Mouse (Mus musculus) intestine, postnatal 0 days (tissue): ENCODE measurements around the gene Arhgef33. TPM values are rescaled to one million over a fixed set of nuclear protein-coding genes. Genes with fewer than 3 reads are reported as not detected.

ENCODE experiments used
- ATAC-seq: fragments of 200-750 bp; cut with Nextera tagmentation; 2 replicates; pipeline ENCODE4 v1.8.0; 2017; ENCODE audit warnings: mild to moderate bottlenecking, moderate TSS enrichment, moderate library complexity
- H3K27ac ChIP-seq: fragments of 300-500 bp; sonication (generic); 2 replicates; pipeline ENCODE4 v1.5.1; 2014; ENCODE audit warnings: mild to moderate bottlenecking, low read depth, low read length, moderate library complexity
- H3K27me3 ChIP-seq: fragments of 300-500 bp; sonication (generic); replicated peaks from 2 replicates; pipeline ENCODE4 v1.6.1; 2014; ENCODE audit warnings: low read length, mixed read lengths; ENCODE audit not compliant: control insufficient read depth, insufficient read depth
- H3K36me3 ChIP-seq: fragments of 300-500 bp; sonication (generic); 2 replicates; pipeline ENCODE4 v1.6.1; 2014; ENCODE audit warnings: mild to moderate bottlenecking, moderate library complexity; ENCODE audit not compliant: control insufficient read depth, insufficient read depth
- H3K4me1 ChIP-seq: fragments of 300-500 bp; sonication (generic); replicated peaks from 2 replicates; pipeline ENCODE4 v1.6.1; 2014; ENCODE audit warnings: antibody characterized with exemption, low read length, mixed read lengths; ENCODE audit not compliant: control insufficient read depth, insufficient read depth
- H3K4me2 ChIP-seq: fragments of 300-500 bp; sonication (generic); replicated peaks from 2 replicates; pipeline ENCODE4 v1.6.1; 2014; ENCODE audit warnings: low read depth, mild to moderate bottlenecking, moderate library complexity
- H3K4me3 ChIP-seq: fragments of 300-500 bp; sonication (generic); 2 replicates; pipeline ENCODE4 v1.5.1; 2014; ENCODE audit warnings: low read depth, low read length
- H3K9ac ChIP-seq: fragments of 300-500 bp; sonication (generic); 2 replicates; pipeline ENCODE4 v1.6.1; 2014; ENCODE audit warnings: mild to moderate bottlenecking, low read depth, low read length
- H3K9me3 ChIP-seq: fragments of 300-500 bp; sonication (generic); 2 replicates; pipeline ENCODE4 v1.6.1; 2016; ENCODE audit warnings: mixed run types; ENCODE audit not compliant: control insufficient read depth
- CTCF ChIP-seq: sonication (generic); IDR thresholded peaks from 2 replicates; pipeline ENCODE4 v1.5.1; 2016; ENCODE audit warnings: low read depth, mild to moderate bottlenecking, control low read depth, antibody characterized with exemption, moderate library complexity
- WGBS: fragments of 180-500 bp; shearing (Covaris S2); extraction: QIAGEN DNeasy Blood & Tissue Kit; methylation state at CpG from one replicate; pipeline ENCODE4 v1.1.7; 2014; 5-methylcytosine and 5-hydroxymethylcytosine counted together
- polyA plus RNA-seq: library from polyadenylated mRNA; unstranded; fragments of >200 nt; fragmentation: Nextera tagmentation; extraction: Ambion mirVana; gene quantifications from 2 replicates; pipeline ENCODE4 v1.2.1, GENCODE M21; 2015

Arhgef33 gene
- polyA plus RNA-seq, 1 experiment from 2014 or later: 1.5 TPM

DNA sequence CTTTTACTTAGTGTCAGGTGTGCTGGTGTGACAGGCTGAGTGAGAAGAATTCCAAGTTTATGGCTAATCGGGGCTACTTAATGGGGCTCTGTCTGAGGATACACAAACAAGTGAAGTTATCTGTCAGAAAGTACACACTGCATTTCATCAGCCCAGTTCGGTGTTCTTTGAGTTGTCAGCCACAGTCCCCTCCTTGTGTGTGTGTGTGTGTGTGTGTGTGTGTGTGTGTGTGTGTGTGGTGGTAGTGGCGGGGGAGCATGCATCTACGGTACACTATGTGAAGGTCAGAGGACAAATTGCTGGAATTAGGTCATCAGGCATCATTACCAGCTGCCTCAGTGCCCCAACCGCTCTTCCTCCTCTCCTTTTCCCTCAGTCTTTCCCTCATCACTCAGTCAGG, 18.2 kb downstream of the Arhgef33 start:
- Histone ChIP-seq H3K4me2 (no peak overlapping the region), H3K9me3 (no peaks in the 10 kb centered on the region), H3K9ac (no peak overlapping the region), H3K4me3 (no peak overlapping the region), H3K4me1 (no peaks in the 10 kb centered on the region), H3K36me3 (no peaks in the 10 kb centered on the region), H3K27ac (no peak overlapping the region), H3K27me3 (no peaks in the 10 kb centered on the region)
- no peak for ATAC-seq
- no peak for TF ChIP-seq CTCF
- 52% methylated on average over 5 of the region's 5 CpGs for WGBS

DNA sequence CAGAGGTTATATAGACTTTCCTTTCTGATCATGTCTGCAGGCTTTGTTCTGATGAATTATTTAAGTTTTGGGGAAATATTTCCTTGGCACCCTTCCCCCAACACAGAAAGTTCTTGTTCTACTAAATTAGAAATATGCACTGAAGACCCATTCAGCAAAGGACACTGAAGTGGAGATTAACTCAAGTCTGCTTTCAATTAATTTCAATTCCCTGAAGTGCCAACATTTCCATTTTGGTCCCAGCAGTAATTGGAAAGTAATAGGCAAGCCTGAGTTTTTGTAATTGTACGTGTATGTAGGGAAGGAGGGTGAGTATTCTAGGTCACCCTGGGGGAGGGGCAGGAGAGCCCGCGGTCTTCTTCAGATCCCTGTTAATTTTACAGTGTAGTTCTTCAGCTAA, 19.2 kb downstream of the Arhgef33 start:
- Histone ChIP-seq H3K9me3 (no peaks in the 10 kb centered on the region), H3K27ac (no peak overlapping the region), H3K4me3 (no peak overlapping the region), H3K9ac (no peak overlapping the region), H3K36me3 (no peaks in the 10 kb centered on the region), H3K4me1 (no peaks in the 10 kb centered on the region), H3K4me2 (no peak overlapping the region), H3K27me3 (no peaks in the 10 kb centered on the region)
- no peak for ATAC-seq
- 89% methylated on average over 3 of the region's 3 CpGs for WGBS
- TF ChIP-seq CTCF: no peak

DNA sequence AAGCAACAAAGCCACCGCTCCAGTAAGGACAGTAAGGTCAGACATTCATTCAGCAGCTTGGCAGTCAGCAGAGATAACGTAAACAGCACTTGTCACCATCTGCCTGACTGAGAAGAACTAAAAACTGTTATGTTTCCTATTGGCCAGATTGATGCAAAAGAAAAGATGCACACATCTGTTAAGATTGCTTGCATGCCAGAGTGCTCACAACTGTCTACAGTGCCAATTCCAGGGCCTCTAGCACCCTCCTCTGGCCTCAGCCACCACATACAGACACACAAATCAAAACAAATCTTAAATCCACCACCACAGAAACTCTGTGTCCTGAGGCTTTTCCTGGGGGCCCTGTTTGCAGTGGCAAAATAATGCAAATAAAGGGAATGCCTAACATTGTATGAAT, 25.2 kb downstream of the Arhgef33 start:
- Histone ChIP-seq H3K9ac (no peak overlapping the region), H3K27me3 (no peaks in the 10 kb centered on the region), H3K9me3 (no peaks in the 10 kb centered on the region), H3K4me1 (no peaks in the 10 kb centered on the region), H3K4me3 (no peak overlapping the region), H3K27ac (no peak overlapping the region), H3K4me2 (no peak overlapping the region), H3K36me3 (no peaks in the 10 kb centered on the region)
- ATAC-seq: no peak
- TF ChIP-seq CTCF: peak; percentile 66
- 74% methylated on average over 2 of the region's 2 CpGs for WGBS

DNA sequence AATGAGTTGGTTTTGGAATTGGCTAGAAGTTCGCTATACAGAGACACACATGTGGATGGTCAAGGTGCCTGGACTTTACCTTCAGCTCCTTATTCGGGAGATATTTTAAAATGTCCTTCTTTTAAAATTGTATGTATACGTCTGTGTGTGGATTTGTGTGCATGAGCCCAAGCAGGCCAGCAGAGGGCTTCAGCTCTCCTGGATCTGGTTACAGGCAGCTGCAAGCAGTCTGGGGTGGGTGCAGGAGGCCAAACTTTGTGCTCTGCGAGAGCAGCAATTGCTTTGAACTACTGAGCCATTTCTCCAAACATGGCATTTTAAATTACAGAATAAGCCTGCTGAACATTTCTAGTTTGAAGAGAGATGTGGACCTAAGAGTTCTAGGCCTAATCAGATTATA, 38.1 kb downstream of the Arhgef33 start:
- no peak for ATAC-seq
- WGBS: 77% methylated on average over 4 of the region's 4 CpGs

DNA sequence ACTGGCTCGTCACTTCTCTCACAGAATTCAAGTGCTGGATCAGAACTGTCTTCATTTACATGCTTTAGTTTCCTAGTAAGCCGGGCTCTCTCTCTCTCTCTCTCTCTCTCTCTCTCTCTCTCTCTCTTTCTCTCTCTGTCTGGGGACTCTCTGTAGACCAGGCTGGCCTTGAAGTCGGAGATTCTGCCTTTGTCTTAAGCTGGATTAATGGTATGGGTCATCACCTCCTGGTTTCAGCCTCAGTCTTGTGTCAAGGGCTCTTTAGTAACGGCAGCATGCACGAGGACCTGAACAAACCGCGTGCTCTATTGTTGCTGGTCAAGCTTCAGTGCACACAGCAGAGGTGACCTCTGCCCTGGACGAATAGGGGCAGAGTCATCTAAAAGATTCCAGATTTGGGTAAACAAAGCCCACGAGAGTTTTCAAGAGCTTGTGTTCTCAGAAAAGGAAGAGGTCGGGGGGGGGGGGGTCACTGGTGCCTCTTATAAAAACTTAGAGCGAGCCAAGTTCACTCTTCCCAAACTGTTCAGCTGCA, 39.5 kb downstream of the Arhgef33 start:
- ATAC-seq: no peak
- Histone ChIP-seq H3K9ac (no peak overlapping the region), H3K4me2 (no peak overlapping the region), H3K9me3 (no peaks in the 10 kb centered on the region), H3K27ac (no peak overlapping the region), H3K4me1 (no peaks in the 10 kb centered on the region), H3K4me3 (no peak overlapping the region), H3K27me3 (no peaks in the 10 kb centered on the region), H3K36me3 (no peaks in the 10 kb centered on the region)
- 66% methylated on average over 11 of the region's 11 CpGs for WGBS
- no peak for TF ChIP-seq CTCF

More for the DNA sequence above, 38.1 kb downstream of the Arhgef33 start:
- no peak overlapping the region for H3K9ac ChIP-seq
- TF ChIP-seq CTCF: peak; percentile 59
- no peak overlapping the region for H3K27ac ChIP-seq
- no peak overlapping the region for H3K4me2 ChIP-seq
- H3K36me3 ChIP-seq: no peaks in the 10 kb centered on the region
- no peaks in the 10 kb centered on the region for H3K4me1 ChIP-seq
- H3K4me3 ChIP-seq: no peak overlapping the region
- H3K27me3 ChIP-seq: no peaks in the 10 kb centered on the region
- H3K9me3 ChIP-seq: no peaks in the 10 kb centered on the region

DNA sequence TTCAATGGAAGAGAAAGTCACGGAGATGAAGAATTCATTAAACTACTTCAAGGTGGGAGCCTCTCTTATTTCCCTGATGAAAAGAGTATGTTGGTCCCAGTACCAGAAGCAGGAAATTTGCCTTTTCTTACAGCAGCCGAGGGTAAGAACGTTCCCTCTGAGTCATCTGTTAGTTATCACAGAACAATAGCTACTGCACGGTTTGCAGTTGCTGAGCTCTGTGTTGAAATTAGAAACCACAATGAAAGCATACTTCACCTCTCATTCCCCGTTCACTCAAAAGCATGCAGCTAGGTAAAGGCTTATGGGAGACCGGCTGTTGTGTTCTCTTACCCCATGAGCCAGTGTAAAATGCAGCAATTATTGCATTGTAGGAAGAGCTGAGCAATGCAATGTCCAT, 40.0 kb downstream of the Arhgef33 start:
- Histone ChIP-seq H3K27me3 (no peaks in the 10 kb centered on the region), H3K4me3 (no peak overlapping the region), H3K4me1 (no peaks in the 10 kb centered on the region), H3K27ac (no peak overlapping the region), H3K9me3 (no peaks in the 10 kb centered on the region), H3K4me2 (no peak overlapping the region), H3K9ac (no peak overlapping the region), H3K36me3 (no peaks in the 10 kb centered on the region)
- no peak for TF ChIP-seq CTCF
- WGBS: 46% methylated on average over 6 of the region's 6 CpGs
- no peak for ATAC-seq

DNA sequence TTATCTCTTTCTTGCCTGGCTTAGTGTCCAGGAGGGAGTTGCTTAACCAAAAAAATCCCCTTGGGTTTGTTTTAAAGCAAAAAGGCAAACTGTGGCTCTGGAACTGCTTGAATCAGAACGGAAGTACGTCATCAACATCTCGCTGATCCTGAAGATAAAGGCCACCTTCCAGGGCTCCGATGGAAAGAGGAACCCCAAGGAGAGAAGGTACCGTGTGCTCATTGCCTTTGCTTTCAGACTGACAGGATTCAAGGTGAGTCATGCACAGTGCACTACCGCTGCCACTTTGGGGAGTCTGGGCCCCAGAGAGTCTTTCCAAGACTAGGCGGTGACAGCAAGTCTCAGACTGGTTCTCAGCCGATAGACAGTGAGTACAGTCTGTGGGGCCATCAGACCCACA, 53.0 kb downstream of the Arhgef33 start:
- Histone ChIP-seq H3K27me3 (no peaks in the 10 kb centered on the region), H3K9me3 (no peaks in the 10 kb centered on the region), H3K4me3 (no peak overlapping the region), H3K4me2 (no peak overlapping the region), H3K36me3 (no peaks in the 10 kb centered on the region), H3K9ac (no peak overlapping the region), H3K27ac (no peak overlapping the region), H3K4me1 (no peaks in the 10 kb centered on the region)
- no peak for TF ChIP-seq CTCF
- no peak for ATAC-seq
- WGBS: 76% methylated on average over 8 of the region's 8 CpGs
